Mouse (Mus musculus): ENCODE data around the gene 1810009A15Rik. TPM values are rescaled to one million over a fixed set of nuclear protein-coding genes. Genes with fewer than 3 reads are reported as not detected.
"Not testable (repeated sequence)": the region's sequence is repeated elsewhere in the genome, so short reads cannot be mapped to it uniquely, and the experiment has no call there.

Gene 1810009A15Rik
- polyA plus RNA-seq, 1 experiment from 2014 or later, result 53.9 TPM

DNA sequence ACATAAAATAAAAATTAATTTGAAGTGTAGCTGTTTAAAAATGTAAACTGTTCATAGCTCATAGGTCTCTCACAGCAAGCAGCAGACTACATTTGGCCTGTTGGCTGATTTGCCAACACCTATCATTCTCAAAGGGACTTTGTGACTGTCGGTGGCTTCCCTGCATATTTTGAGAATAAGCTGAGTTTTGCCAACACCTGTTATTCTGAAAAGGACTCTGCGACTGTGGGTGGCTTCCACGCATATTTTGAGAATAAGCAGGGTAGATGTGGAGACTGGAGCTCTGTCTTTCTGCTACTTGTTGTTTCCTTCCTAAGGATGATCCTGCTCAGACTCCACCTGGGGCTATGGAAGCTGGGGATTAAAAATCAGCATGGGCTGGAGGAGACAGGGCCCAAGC lies 35.5 kb upstream of the 1810009A15Rik start:
- H3K4me2 ChIP-seq (replicated peaks), result no peak overlapping the region
- ATAC-seq (replicated peaks), result no peak
- no peak overlapping the region for H3K9ac ChIP-seq (replicated peaks)
- H3K9me3 ChIP-seq, result no peaks in the 10 kb centered on the region
- H3K27ac ChIP-seq (replicated peaks), result no peak overlapping the region
- H3K4me3 ChIP-seq, result no peak overlapping the region
- WGBS, result 82% methylated on average over 3 of the region's 3 CpGs
- no peaks in the 10 kb centered on the region for H3K27me3 ChIP-seq
- peaks cover 12% of the 10 kb centered on the region for H3K36me3 ChIP-seq
- no peaks in the 10 kb centered on the region for H3K4me1 ChIP-seq

DNA sequence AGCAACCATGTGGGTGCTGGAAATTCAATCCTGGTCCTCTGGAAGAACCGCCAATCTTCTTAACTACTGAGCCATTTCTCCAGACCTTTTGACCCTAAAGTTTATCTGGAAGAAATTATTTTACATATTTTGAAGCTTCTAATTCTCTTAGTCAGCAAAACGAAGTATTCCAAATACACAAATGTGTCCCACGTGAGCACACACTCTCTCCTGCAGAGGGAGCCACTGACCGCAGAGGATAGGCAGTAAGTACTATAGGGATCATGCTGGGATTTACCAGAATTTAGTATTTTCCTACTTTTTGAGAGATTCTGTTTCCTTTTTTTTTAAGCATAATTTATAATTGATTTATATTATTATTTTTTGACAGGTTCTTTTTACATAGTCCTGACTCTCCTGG lies 31.0 kb upstream of the 1810009A15Rik start:
- ATAC-seq (replicated peaks), result no peak
- Histone ChIP-seq H3K9me3 (no peaks in the 10 kb centered on the region), H3K4me3 (no peak overlapping the region), H3K4me2 (replicated peaks) (no peak overlapping the region), H3K27me3 (no peaks in the 10 kb centered on the region), H3K9ac (replicated peaks) (no peak overlapping the region), H3K4me1 (no peaks in the 10 kb centered on the region), H3K36me3 (no peaks in the 10 kb centered on the region), H3K27ac (replicated peaks) (no peak overlapping the region)
- 50% methylated on average over 4 of the region's 4 CpGs for WGBS

GRCm38 (mm10) chr19:8859018-8859417 lies 29.6 kb upstream of the 1810009A15Rik start:
- H3K27ac ChIP-seq (replicated peaks), result no peak overlapping the region
- ATAC-seq (replicated peaks), result no peak
- 16% methylated on average over 1 of the region's 1 CpGs for WGBS
- no peaks in the 10 kb centered on the region for H3K36me3 ChIP-seq
- H3K4me1 ChIP-seq, result no peaks in the 10 kb centered on the region
- H3K27me3 ChIP-seq, result no peaks in the 10 kb centered on the region
- no peak overlapping the region for H3K4me2 ChIP-seq (replicated peaks)
- no peak overlapping the region for H3K4me3 ChIP-seq
- no peaks in the 10 kb centered on the region for H3K9me3 ChIP-seq
- H3K9ac ChIP-seq (replicated peaks), result no peak overlapping the region

- no peak overlapping the region for H3K4me3 ChIP-seq
- H3K4me2 ChIP-seq (replicated peaks), result no peak overlapping the region
- WGBS, result 84% methylated on average over 6 of the region's 6 CpGs
- no peak overlapping the region for H3K9ac ChIP-seq (replicated peaks)
- no peak overlapping the region for H3K27ac ChIP-seq (replicated peaks)
- H3K36me3 ChIP-seq, result no peaks in the 10 kb centered on the region
- no peaks in the 10 kb centered on the region for H3K4me1 ChIP-seq
- ATAC-seq (replicated peaks), result no peak
- H3K9me3 ChIP-seq, result no peaks in the 10 kb centered on the region
- H3K27me3 ChIP-seq, result no peaks in the 10 kb centered on the region
Measured at GRCm38 (mm10) chr19:8864265-8864664, 24.4 kb upstream of the 1810009A15Rik start.

- H3K9ac ChIP-seq (replicated peaks); H3K27ac ChIP-seq (replicated peaks); ATAC-seq (replicated peaks); H3K9me3 ChIP-seq; H3K27me3 ChIP-seq; H3K4me3 ChIP-seq; H3K4me2 ChIP-seq (replicated peaks): not testable (repeated sequence)
- 71% methylated on average over 3 of the region's 3 CpGs for WGBS
- H3K36me3 ChIP-seq, result peaks cover 22% of the 10 kb centered on the region
- peaks cover 18% of the 10 kb centered on the region for H3K4me1 ChIP-seq
Measured at GRCm38 (mm10) chr19:8870381-8870780, 18.3 kb upstream of the 1810009A15Rik start.

- peak overlapping the region; percentile 61 for H3K27ac ChIP-seq (replicated peaks)
- 57% methylated on average over 9 of the region's 9 CpGs for WGBS
Measured at GRCm38 (mm10) chr19:8870838-8871237, 17.8 kb upstream of the 1810009A15Rik start.

GRCm38 (mm10) chr19:8871267-8872186 lies 17.1 kb upstream of the 1810009A15Rik start, which contains the start of gene Ubxn1:
Gene Ubxn1 (plus strand): TSS chr19:8871496.
- peaks cover 32% of the 10 kb centered on the region for H3K36me3 ChIP-seq
- H3K4me1 ChIP-seq, result peaks cover 18% of the 10 kb centered on the region
- H3K27me3 ChIP-seq, result no peaks in the 10 kb centered on the region
- 1% methylated on average over 59 of the region's 59 CpGs for WGBS
- peak; percentile 97 for ATAC-seq (replicated peaks)
- peak within 1 kb of the TSS; percentile 66 for H3K27ac ChIP-seq (replicated peaks)
- no peaks in the 10 kb centered on the region for H3K9me3 ChIP-seq
- H3K4me3 ChIP-seq, result peak within 1 kb of the TSS; percentile 70
- peak within 1 kb of the TSS; percentile 91 for H3K4me2 ChIP-seq (replicated peaks)
- peak within 1 kb of the TSS; percentile 86 for H3K9ac ChIP-seq (replicated peaks)

More at GRCm38 (mm10) chr19:8870838-8871237, 17.8 kb upstream of the 1810009A15Rik start:
- Histone ChIP-seq H3K36me3 (peaks cover 27% of the 10 kb centered on the region), H3K4me1 (peaks cover 18% of the 10 kb centered on the region), H3K27me3 (no peaks in the 10 kb centered on the region), H3K9ac (replicated peaks) (peak overlapping the region; percentile 86), H3K4me3 (peak overlapping the region; percentile 70), H3K4me2 (replicated peaks) (peak overlapping the region; percentile 91), H3K9me3 (no peaks in the 10 kb centered on the region)
- peak; percentile 53 for ATAC-seq (replicated peaks)

DNA sequence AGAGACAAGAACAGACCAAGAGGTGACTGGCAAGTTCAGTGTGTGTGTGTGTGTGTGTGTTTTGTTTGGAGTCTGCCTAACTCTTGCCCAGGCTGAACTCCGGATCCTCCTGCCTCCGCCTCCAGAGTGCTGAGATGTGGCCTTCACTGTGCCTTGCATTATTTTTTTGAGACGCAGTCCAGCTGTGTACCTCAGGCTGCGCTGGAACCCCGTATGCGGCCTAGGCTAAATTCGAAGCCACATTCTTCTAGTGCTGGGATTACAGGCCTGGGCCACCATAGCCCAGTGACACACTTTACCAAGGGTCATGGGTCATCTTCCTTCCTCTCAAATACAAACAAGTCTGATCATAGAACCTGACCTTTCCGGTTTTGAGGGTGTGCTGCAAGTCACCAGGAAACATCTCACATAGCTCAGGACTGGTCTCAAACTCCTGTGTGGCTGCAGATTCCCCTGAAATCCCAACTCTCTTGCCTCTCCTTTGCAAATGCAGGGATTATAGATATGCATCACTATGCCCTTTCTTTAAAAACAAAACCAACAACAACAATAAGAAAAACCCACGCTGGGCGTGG lies 16.3 kb upstream of the 1810009A15Rik start:
- peaks cover 38% of the 10 kb centered on the region for H3K36me3 ChIP-seq
- H3K9me3 ChIP-seq, result no peaks in the 10 kb centered on the region
- WGBS, result 82% methylated on average over 10 of the region's 10 CpGs
- no peaks in the 10 kb centered on the region for H3K27me3 ChIP-seq
- peak overlapping the region; percentile 86 for H3K9ac ChIP-seq (replicated peaks)
- H3K4me2 ChIP-seq (replicated peaks), result peak overlapping the region; percentile 91
- H3K27ac ChIP-seq (replicated peaks), result no peak overlapping the region
- ATAC-seq (replicated peaks), result no peak
- peak overlapping the region; percentile 70 for H3K4me3 ChIP-seq
- peaks cover 18% of the 10 kb centered on the region for H3K4me1 ChIP-seq

GRCm38 (mm10) chr19:8875031-8875430 lies 13.6 kb upstream of the 1810009A15Rik start:
- Histone ChIP-seq H3K4me2 (replicated peaks) (no peak overlapping the region), H3K9ac (replicated peaks) (no peak overlapping the region), H3K4me1 (peaks cover 26% of the 10 kb centered on the region), H3K9me3 (no peaks in the 10 kb centered on the region), H3K36me3 (peaks cover 39% of the 10 kb centered on the region), H3K27me3 (no peaks in the 10 kb centered on the region), H3K27ac (replicated peaks) (no peak overlapping the region), H3K4me3 (no peak overlapping the region)
- no peak for ATAC-seq (replicated peaks)
- 97% methylated on average over 7 of the region's 7 CpGs for WGBS

DNA sequence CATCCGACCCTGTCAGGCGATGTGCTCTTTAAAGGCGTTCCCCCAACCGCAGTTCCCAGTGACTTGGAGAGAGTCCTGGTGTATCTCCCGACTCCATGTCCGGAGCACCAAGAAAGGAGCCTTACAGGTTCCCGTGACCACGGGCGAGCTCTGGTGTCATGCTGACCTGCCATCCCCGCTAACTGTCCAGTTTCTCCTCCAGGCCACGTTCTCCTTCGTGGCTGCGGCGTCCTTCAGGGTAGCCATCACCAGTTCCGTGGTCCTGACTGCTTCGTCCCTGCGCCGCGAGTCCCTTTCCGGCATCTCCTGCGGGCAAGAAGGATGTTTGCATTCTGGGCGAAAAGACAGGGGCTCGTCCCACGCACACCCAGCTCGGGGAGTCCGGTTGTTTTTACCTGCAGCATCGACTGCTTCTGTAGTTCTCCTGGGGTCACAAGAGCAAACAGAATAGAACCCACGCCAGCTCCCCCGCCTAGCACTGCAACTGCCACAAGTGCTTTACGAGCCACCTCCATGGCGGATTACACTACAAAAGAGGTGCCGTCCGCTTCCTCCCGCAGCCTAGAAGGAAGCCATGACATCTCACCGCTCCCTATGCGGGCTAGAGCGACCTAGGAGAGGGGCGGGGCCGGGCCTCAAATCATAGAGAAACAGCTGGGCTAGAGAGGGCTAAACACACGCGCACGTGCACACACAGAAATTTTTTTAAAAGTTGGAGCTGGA lies 8.2 kb upstream of the 1810009A15Rik start, which contains the start of gene Uqcc3:
Gene Uqcc3 (minus strand): TSS at position 613 of the 723 bp plus-strand sequence.
- Histone ChIP-seq H3K4me2 (replicated peaks) (peak within 1 kb of the TSS; percentile 80), H3K4me3 (peak within 1 kb of the TSS; percentile 53), H3K9me3 (no peaks in the 10 kb centered on the region), H3K4me1 (peaks cover 12% of the 10 kb centered on the region), H3K36me3 (peaks cover 16% of the 10 kb centered on the region), H3K27ac (replicated peaks) (peak within 1 kb of the TSS; percentile 53), H3K27me3 (no peaks in the 10 kb centered on the region), H3K9ac (replicated peaks) (peak within 1 kb of the TSS; percentile 83)
- under 1% methylated on average over 42 of the region's 42 CpGs for WGBS
- peak; percentile 97 for ATAC-seq (replicated peaks)

DNA sequence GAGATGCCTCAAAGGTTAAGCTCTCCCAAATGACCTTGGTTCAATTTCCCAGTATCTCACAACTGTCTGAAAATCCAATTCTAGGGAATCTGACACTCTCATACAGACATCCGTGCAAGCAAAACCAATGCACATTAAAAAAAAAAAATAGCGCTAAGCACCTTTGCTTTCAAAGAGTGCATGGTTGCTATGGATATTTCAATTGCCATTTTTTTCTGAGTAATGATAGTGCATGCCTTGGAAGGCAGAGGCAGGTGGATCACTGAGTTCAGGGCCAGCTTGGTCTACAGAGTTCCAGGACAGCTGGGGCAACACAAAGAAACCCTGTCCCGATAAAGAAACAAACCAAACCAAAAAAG lies 7.6 kb upstream of the 1810009A15Rik start:
- Histone ChIP-seq H3K4me1 (peaks cover 12% of the 10 kb centered on the region), H3K9ac (replicated peaks) (peak overlapping the region; percentile 83), H3K4me2 (replicated peaks) (peak overlapping the region; percentile 80), H3K9me3 (no peaks in the 10 kb centered on the region), H3K36me3 (peaks cover 11% of the 10 kb centered on the region), H3K27me3 (no peaks in the 10 kb centered on the region), H3K27ac (replicated peaks) (no peak overlapping the region), H3K4me3 (peak overlapping the region; percentile 53)
- 12% methylated on average over 3 of the region's 3 CpGs for WGBS
- peak; percentile 17; the same call in 1 of the 2 replicates for ATAC-seq (replicated peaks)

- no peak for ATAC-seq (replicated peaks)
- Histone ChIP-seq H3K4me2 (replicated peaks) (no peak within 1 kb of the TSS), H3K9me3 (no peaks in the 10 kb centered on the region), H3K36me3 (no peaks in the 10 kb centered on the region), H3K4me1 (peaks cover 24% of the 10 kb centered on the region), H3K27ac (replicated peaks) (no peak within 1 kb of the TSS), H3K9ac (replicated peaks) (no peak within 1 kb of the TSS), H3K4me3 (no peak within 1 kb of the TSS), H3K27me3 (no peaks in the 10 kb centered on the region)
- WGBS, result 79% methylated on average over 3 of the region's 3 CpGs
Measured at GRCm38 (mm10) chr19:8883616-8884015, 5.0 kb upstream of the 1810009A15Rik start, which contains the start of the genes Lbhd1 and Gm49403. Gene Lbhd1 (plus strand): TSS chr19:8883732. Gene Gm49403 (plus strand): TSS chr19:8883930.

Measured in forebrain, embryonic 15.5 days (tissue).